Mouse (Mus musculus) stomach, postnatal 0 days (tissue): Measurements from ENCODE around the gene Nckap1. TPM values are rescaled to one million over a fixed set of nuclear protein-coding genes. Genes with fewer than 3 reads are reported as not detected.

Experiments
- ATAC-seq: fragments of 200-750 bp; cut with Nextera tagmentation; 2 replicates; pipeline ENCODE4 v1.8.0; 2017; ENCODE audit not compliant: low FRiP score, low TSS enrichment
- DNase-seq: peaks from one replicate; pipeline ENCODE4 v3.0.0-alpha.2; 2016; ENCODE audit warnings: low spot score
- H3K27ac ChIP-seq: fragments of 300-500 bp; sonication (generic); replicated peaks from 2 replicates; pipeline ENCODE4 v1.5.1; 2014; ENCODE audit warnings: mild to moderate bottlenecking, control low read depth
- H3K27me3 ChIP-seq: fragments of 300-500 bp; sonication (generic); 2 replicates; pipeline ENCODE4 v1.6.1; 2014; ENCODE audit warnings: low read length; ENCODE audit not compliant: control insufficient read depth, insufficient read depth
- H3K36me3 ChIP-seq: fragments of 300-500 bp; sonication (generic); 2 replicates; pipeline ENCODE4 v1.6.1; 2014; ENCODE audit warnings: low read length, mixed read lengths; ENCODE audit not compliant: control insufficient read depth, insufficient read depth
- H3K4me1 ChIP-seq: fragments of 300-500 bp; sonication (generic); replicated peaks from 2 replicates; pipeline ENCODE4 v1.6.1; 2014; ENCODE audit warnings: antibody characterized with exemption; ENCODE audit not compliant: control insufficient read depth, insufficient read depth
- H3K4me2 ChIP-seq: fragments of 300-500 bp; sonication (generic); replicated peaks from 2 replicates; pipeline ENCODE4 v1.6.1; 2014; ENCODE audit warnings: low read depth, mild to moderate bottlenecking, control low read depth, moderate library complexity
- H3K4me3 ChIP-seq: fragments of 300-500 bp; sonication (generic); 2 replicates; pipeline ENCODE4 v1.5.1; 2014; ENCODE audit warnings: low read depth, low read length, control low read depth
- H3K9ac ChIP-seq: fragments of 300-500 bp; sonication (generic); 2 replicates; pipeline ENCODE4 v1.6.1; 2014; ENCODE audit warnings: mild to moderate bottlenecking, low read length, control low read depth, mixed read lengths
- H3K9me3 ChIP-seq: fragments of 300-500 bp; sonication (generic); 2 replicates; pipeline ENCODE4 v1.6.1; 2016; ENCODE audit warnings: low read length; ENCODE audit not compliant: control insufficient read depth
- CTCF ChIP-seq: IDR thresholded peaks from 2 replicates; pipeline ENCODE4 v1.5.1; 2016; ENCODE audit warnings: antibody characterized with exemption, low read depth, mild to moderate bottlenecking, moderate library complexity
- EP300 ChIP-seq: optimal IDR thresholded peaks from 2 replicates; pipeline ENCODE3; 2016; ENCODE audit warnings: antibody characterized with exemption
- WGBS: fragments of 180-500 bp; shearing (Covaris S2); extraction: QIAGEN DNeasy Blood & Tissue Kit; methylation state at CpG from one replicate; pipeline ENCODE4 v1.1.7; 2014; 5-methylcytosine and 5-hydroxymethylcytosine counted together
- polyA plus RNA-seq: library from polyadenylated mRNA; unstranded; fragments of >200 nt; fragmentation: Nextera tagmentation; extraction: Ambion mirVana; gene quantifications from 2 replicates; pipeline ENCODE4 v1.2.1, GENCODE M21; 2015

Gene Nckap1
- polyA plus RNA-seq, 1 experiment from 2014 or later = 51.0 TPM

DNA sequence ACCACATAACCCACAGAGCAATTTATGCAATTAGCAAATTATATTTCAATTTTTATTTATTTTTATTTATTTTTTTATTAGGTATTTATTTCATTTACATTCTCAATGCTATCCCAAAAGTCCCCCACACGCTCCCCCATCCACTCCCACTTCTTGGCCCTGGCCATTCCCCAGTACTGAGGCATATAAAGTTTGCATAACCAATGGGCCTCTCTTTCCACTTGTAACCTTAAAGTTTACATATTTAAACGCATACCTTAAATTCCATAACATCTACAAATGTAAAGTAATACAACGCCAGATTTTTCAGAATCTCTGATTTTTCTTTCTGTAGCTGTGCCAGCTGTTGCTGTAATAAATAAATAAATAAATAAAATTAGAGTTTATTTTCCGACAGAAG, 26.7 kb downstream of the Nckap1 start:
- 48% methylated on average over 4 of the region's 4 CpGs for WGBS
- H3K9ac ChIP-seq = no peak overlapping the region
- no peaks in the 10 kb centered on the region for H3K4me1 ChIP-seq
- ATAC-seq (no peak), DNase-seq (no peak)
- no peak overlapping the region for H3K4me2 ChIP-seq
- H3K36me3 ChIP-seq = peaks cover 10% of the 10 kb centered on the region; the same call in 1 of the 2 replicates
- H3K9me3 ChIP-seq = no peaks in the 10 kb centered on the region
- TF ChIP-seq CTCF = no peak
- TF ChIP-seq EP300 = no peak
- H3K27ac ChIP-seq = no peak overlapping the region
- H3K27me3 ChIP-seq = no peaks in the 10 kb centered on the region
- no peak overlapping the region for H3K4me3 ChIP-seq

DNA sequence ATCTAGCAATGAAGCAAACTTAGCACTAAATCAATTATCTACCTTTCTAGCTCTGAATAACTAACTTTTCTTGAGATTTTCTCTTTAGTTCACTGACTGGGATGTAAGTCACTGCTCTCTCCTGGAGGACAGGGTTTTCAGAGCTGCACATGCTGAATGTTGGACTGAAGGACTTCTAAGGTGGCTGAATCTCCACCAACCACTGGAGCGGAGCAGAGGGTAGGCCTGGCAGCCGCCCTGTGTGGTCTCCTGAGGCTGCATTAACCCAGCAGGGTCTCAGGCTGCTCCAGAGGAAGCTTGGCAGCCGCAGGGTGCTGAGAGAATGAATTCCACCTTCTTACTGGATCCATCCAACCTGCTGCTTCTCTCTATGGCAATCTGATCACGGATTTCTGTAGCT, 31.5 kb downstream of the Nckap1 start:
- Histone ChIP-seq H3K4me2 (no peak overlapping the region), H3K9me3 (no peaks in the 10 kb centered on the region), H3K9ac (no peak overlapping the region), H3K4me1 (no peaks in the 10 kb centered on the region), H3K27ac (no peak overlapping the region), H3K4me3 (no peak overlapping the region), H3K27me3 (no peaks in the 10 kb centered on the region), H3K36me3 (peaks cover 16% of the 10 kb centered on the region)
- ATAC-seq (no peak), DNase-seq (no peak)
- TF ChIP-seq CTCF = no peak
- TF ChIP-seq EP300 = no peak
- WGBS = 94% methylated on average over 4 of the region's 4 CpGs

- ATAC-seq (no peak), DNase-seq (no peak)
- Histone ChIP-seq H3K9me3 (no peaks in the 10 kb centered on the region), H3K4me3 (no peak overlapping the region), H3K4me1 (no peaks in the 10 kb centered on the region), H3K9ac (no peak overlapping the region), H3K4me2 (no peak overlapping the region), H3K27me3 (no peaks in the 10 kb centered on the region), H3K36me3 (peaks cover 17% of the 10 kb centered on the region), H3K27ac (no peak overlapping the region)
- TF ChIP-seq CTCF (no peak), EP300 (no peak)
- WGBS = 97% methylated on average over 1 of the region's 1 CpGs
These were observed 33.3 kb downstream of the Nckap1 start for GRCm38 (mm10) chr2:80547901-80548300.

GRCm38 (mm10) chr2:80542801-80543200, 38.4 kb downstream of the Nckap1 start:
- Histone ChIP-seq H3K9me3 (no peaks in the 10 kb centered on the region), H3K9ac (no peak overlapping the region), H3K4me1 (no peaks in the 10 kb centered on the region), H3K4me2 (no peak overlapping the region), H3K36me3 (peaks cover 10% of the 10 kb centered on the region; the same call in 1 of the 2 replicates), H3K27me3 (no peaks in the 10 kb centered on the region), H3K27ac (no peak overlapping the region), H3K4me3 (no peak overlapping the region)
- no peak for TF ChIP-seq CTCF
- peak; percentile 75; the same call in 1 of the 2 replicates for ATAC-seq
- 73% methylated on average over 5 of the region's 5 CpGs for WGBS
- no peak for DNase-seq

GRCm38 (mm10) chr2:80537156-80537555, 44.0 kb downstream of the Nckap1 start:
- no peaks in the 10 kb centered on the region for H3K4me1 ChIP-seq
- ATAC-seq = no peak
- no peak overlapping the region for H3K9ac ChIP-seq
- no peak overlapping the region for H3K4me2 ChIP-seq
- no peak overlapping the region for H3K4me3 ChIP-seq
- 57% methylated on average over 3 of the region's 3 CpGs for WGBS
- no peak for DNase-seq
- no peaks in the 10 kb centered on the region for H3K27me3 ChIP-seq
- no peak overlapping the region for H3K27ac ChIP-seq
- H3K9me3 ChIP-seq = no peaks in the 10 kb centered on the region
- TF ChIP-seq CTCF (peak; percentile 56), EP300 (no peak)
- H3K36me3 ChIP-seq = peaks cover 7% of the 10 kb centered on the region; the same call in 1 of the 2 replicates

- Histone ChIP-seq H3K4me2 (no peak overlapping the region), H3K27me3 (no peaks in the 10 kb centered on the region), H3K4me3 (no peak overlapping the region), H3K36me3 (peaks cover 7% of the 10 kb centered on the region; the same call in 1 of the 2 replicates), H3K4me1 (no peaks in the 10 kb centered on the region), H3K9me3 (no peaks in the 10 kb centered on the region), H3K27ac (no peak overlapping the region), H3K9ac (no peak overlapping the region)
- DNase-seq (no peak), ATAC-seq (no peak)
- 94% methylated on average over 2 of the region's 2 CpGs for WGBS
- TF ChIP-seq CTCF = no peak
- no peak for TF ChIP-seq EP300
These were observed 44.6 kb downstream of the Nckap1 start for GRCm38 (mm10) chr2:80536608-80537007.
